Mouse (Mus musculus) heart, postnatal 10 days (tissue): ENCODE measurements around the gene Anp32e. TPM values are rescaled to one million over a fixed set of nuclear protein-coding genes. Genes with fewer than 3 reads are reported as not detected.

Experiments
- DNase-seq, 2 experiments: peaks; one replicate each; pipeline ENCODE4 v3.0.0; 2021
- intact Hi-C: fragments of 180-260 bp; cut with DNase I; formaldehyde crosslinking; loops from one replicate; pipeline ENCODE4 v1.15.1; 2025
- total RNA-seq, 2 experiments: library from RNA; stranded (reverse); gene quantifications; 2 replicates each; pipeline ENCODE4 v1.2.3; 2021

The Anp32e gene
- total RNA-seq, 2 experiments from 2014 or later = 102 to 109 TPM

- DNase-seq = peak; percentile 65 to 75
- intact Hi-C loops = no loop called here
Measured at GRCm38 (mm10) chr3:95993881-95994280, 64.8 kb downstream of the Anp32e start.

DNA sequence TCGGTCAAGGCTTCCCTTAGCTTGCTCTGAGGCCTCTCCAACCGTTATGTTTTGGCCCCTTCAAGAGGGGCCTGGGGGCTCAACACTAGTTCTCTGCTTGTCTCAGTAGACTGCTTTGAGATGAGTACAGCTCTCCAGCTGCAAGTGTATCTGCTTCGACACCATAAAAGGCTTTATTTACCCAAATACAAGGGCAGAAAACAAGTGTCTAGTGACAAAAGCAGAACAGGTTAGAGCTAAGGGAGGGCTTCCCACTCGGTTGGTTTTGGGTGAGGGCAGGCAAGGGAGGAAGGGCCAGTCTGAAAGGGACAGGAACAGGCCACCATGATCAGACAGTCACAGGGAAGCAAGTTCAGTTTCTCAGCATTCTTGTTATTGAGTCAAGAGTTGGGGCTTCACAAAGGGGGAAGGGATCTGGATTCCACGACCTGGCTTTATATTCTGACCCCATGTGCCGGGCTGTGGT is 65.4 kb downstream of the Anp32e start:
- intact Hi-C loops = no loop called here
- peak; percentile 60 to 64 for DNase-seq

DNA sequence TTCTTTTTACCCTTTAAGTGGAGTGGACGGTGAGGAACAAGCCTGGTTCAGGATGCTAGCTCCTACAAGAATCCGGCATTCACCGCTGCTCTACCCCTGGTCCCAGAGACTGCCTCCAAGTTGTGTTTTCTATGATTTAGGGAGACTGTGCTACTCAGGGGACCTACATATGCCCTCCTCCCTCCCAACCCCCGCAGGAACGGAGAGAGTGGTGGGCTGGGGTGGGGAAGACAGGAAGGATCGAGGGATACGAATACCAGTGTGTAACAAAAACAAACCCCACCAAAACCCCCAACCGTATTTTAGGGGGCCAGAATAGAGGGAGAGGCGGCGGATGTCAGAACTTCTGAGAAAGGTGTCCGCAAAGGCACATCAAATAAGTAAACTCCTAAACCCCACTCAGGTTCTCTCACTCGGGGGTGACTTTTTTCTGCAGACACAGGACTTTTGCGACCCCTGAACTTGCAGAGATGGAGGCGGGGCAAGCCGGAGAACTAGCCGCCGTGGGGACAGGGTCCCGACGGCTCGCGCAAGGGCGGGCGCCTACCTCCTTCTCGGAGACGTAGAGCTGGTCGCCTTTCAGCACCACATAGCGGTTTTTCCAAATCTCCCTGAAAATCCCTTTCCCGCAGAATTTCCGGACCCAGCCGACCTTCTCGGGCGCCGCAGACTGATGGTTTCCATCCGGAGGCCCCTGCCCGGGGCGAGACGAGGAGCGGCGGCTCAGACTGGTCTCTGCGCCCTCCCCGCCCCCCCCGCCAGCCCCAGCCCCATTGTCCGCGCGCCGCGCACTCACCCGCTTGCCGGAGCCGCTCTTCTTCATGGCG is 66.1 kb downstream of the Anp32e start:
- DNase-seq = peak; percentile 66 to 70
- intact Hi-C loops = loop anchor here (5.0 kb wide), 1 partner anchor 57 kb away; no protein-coding TSS in a partner anchor

- DNase-seq = peak; percentile 74 to 82
- intact Hi-C loops = loop anchor here (5.0 kb wide), 1 partner anchor 56 kb away; no protein-coding TSS in a partner anchor
Measured at GRCm38 (mm10) chr3:95995802-95996428, 66.9 kb downstream of the Anp32e start, which contains the start of gene Plekho1. TSS of gene Plekho1 (minus strand) at chr3:95996001.

- DNase-seq = peak in 1 of 2 experiments; percentile 14
- intact Hi-C loops = loop anchor here (5.0 kb wide), 1 partner anchor 56 kb away; no protein-coding TSS in a partner anchor
Measured at GRCm38 (mm10) chr3:95996451-95997073, 67.5 kb downstream of the Anp32e start.

Other genes starting within 250 kb of the Anp32e start
- 10 to 100 TPM; 32.2 to 37.4 TPM for gene Adamtsl4, start 241.3 kb upstream of the Anp32e start, total RNA-seq
- 10 to 100 TPM; 49.2 to 59.2 TPM for gene Ecm1, start 189.7 kb upstream of the Anp32e start, total RNA-seq
- gene Tars2, start 169.0 kb upstream of the Anp32e start, total RNA-seq = 10 to 100 TPM; 33.5 to 39.6 TPM
- gene Rprd2, start 110.4 kb upstream of the Anp32e start, total RNA-seq = 10 to 100 TPM; 51.4 to 53.4 TPM
- 10 to 100 TPM; 22.7 to 23.4 TPM for gene Prpf3, start 73.4 kb upstream of the Anp32e start, total RNA-seq
- 100 to 1,000 TPM; 269 to 279 TPM for gene Mrps21, start 57.7 kb upstream of the Anp32e start, total RNA-seq
- 1 to 10 TPM; 2.2 to 2.9 TPM for gene Ciart, start 47.0 kb upstream of the Anp32e start, total RNA-seq
- 10 to 100 TPM; 26.1 to 38.7 TPM for gene BC028528, start 37.2 kb upstream of the Anp32e start, total RNA-seq
- 100 to 1,000 TPM; 147 to 151 TPM for gene Aph1a, start 35.3 kb upstream of the Anp32e start, total RNA-seq
- gene Car14, start 24.6 kb upstream of the Anp32e start, total RNA-seq = 100 to 1,000 TPM; 142 to 150 TPM
- 100 to 1,000 TPM; 111 to 118 TPM for gene Plekho1, start 66.8 kb downstream of the Anp32e start, total RNA-seq
- gene Vps45, start 129.2 kb downstream of the Anp32e start, total RNA-seq = 10 to 100 TPM; 24.7 to 34.4 TPM
- 10 to 100 TPM; 50.9 to 51.0 TPM for gene Otud7b, start 175.3 kb downstream of the Anp32e start, total RNA-seq
- gene Mtmr11, start 232.8 kb downstream of the Anp32e start, total RNA-seq = 1 to 10 TPM; 6.6 to 7.8 TPM
- gene Sf3b4, start 243.1 kb downstream of the Anp32e start, total RNA-seq = 10 to 100 TPM; 27.8 to 28.2 TPM